Comparison of ENCODE assay signal across 10 mouse cellular contexts in the genomic region with DNA sequence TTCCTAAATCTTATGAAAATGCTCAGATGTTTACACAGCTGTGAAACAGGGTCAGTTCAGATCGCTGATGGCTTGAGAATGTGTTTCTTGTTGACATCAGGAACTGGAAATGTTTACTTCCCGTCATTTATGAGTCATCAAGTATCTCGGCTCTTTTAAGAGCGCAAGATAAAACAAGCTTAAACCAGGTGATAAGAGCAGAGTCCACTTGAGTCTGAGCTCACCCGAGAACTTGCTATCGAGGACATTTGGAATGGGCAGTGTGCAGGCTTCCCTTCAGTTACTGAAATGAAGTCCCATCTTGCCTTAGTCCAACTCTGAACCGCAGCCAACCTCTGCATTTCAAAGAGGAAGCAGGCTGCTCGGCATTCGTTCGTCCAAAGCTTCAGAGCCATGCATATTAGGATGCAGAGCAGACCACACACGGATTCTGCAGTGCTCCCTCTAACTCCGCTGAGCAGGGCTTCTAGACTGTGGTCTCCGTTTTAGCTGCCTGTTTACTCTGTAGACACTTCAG. TPM values are rescaled to one million over a fixed set of nuclear protein-coding genes. Genes with fewer than 3 reads are reported as not detected.
DNase-seq lines count a peak whose midpoint lies in the region; ATAC-seq and TF ChIP-seq lines count a peak whose summit lies in the region.
"Had no signal": no experiment of that assay in that cellular context is flagged by ENCODE, and none has a peak within 500 bp of the region (broad histone marks: within the 10 kb centered on the region; RNA-seq: fewer than 3 reads in every experiment).

No protein-coding gene starts in this region.

- no peaks in the 10 kb centered on the region for H3K27me3 ChIP-seq in kidney, embryonic 14.5 days (ENCODE audit: control insufficient read depth, insufficient read depth, low read length)

- no peaks in the 10 kb centered on the region for H3K4me1 ChIP-seq in kidney, embryonic 14.5 days (ENCODE audit: control insufficient read depth, insufficient read depth, low read length)

- no peak overlapping the region for H3K9ac ChIP-seq in kidney, embryonic 14.5 days (ENCODE audit: low read depth, low read length)

- no peak overlapping the region for H3K27ac ChIP-seq in kidney, embryonic 14.5 days (ENCODE audit: low read depth, low read length)
- H3K27ac ChIP-seq in macrophage = no peak overlapping the region

- peak; percentile 33; the same call in 1 of the 2 replicates for ATAC-seq in kidney, embryonic 14.5 days (ENCODE audit: low FRiP score, low TSS enrichment)
- ATAC-seq: forebrain, embryonic 16.5 days had no signal

- DNase-seq in kidney, adult 18-20 months = no peak
- peak; percentile 40 for DNase-seq in brain, embryonic 14.5 days (ENCODE audit: low read depth)
- peak; percentile 18 for DNase-seq in induced T-regulatory cell, adult 2 months (ENCODE audit: low read depth)
- DNase-seq in cerebellum, adult 8-10 months = no peak
- no peak for DNase-seq in cerebellum, postnatal 36 days
- DNase-seq in thymus, postnatal 10 days (ENCODE audit: low spot score in 2 of 2) = no peak
- DNase-seq: right cerebral cortex, postnatal 25 days had no signal

- no peak overlapping the region for H3K4me3 ChIP-seq in kidney, embryonic 14.5 days (ENCODE audit: low read length)
- peak overlapping the region; percentile 14; the same call in 1 of the 2 replicates for H3K4me3 ChIP-seq in macrophage (ENCODE audit: inconsistent target)

- H3K9me3 ChIP-seq in kidney, embryonic 14.5 days (ENCODE audit: control insufficient read depth, low read length) = no peaks in the 10 kb centered on the region

- H3K36me3 ChIP-seq in kidney, embryonic 14.5 days (ENCODE audit: control insufficient read depth, insufficient read depth, low read length) = no peaks in the 10 kb centered on the region
- H3K36me3 ChIP-seq in macrophage (ENCODE audit: inconsistent target) = no peaks in the 10 kb centered on the region

- H3K4me2 ChIP-seq in kidney, embryonic 14.5 days (replicated peaks; ENCODE audit: low read depth, low read length) = no peak overlapping the region

- 50% methylated on average over 13 of the region's 13 CpGs for WGBS in kidney, embryonic 14.5 days
- WGBS in macrophage (ENCODE audit: missing documents) = 6% methylated on average over 13 of the region's 13 CpGs

- no peak for TF ChIP-seq CTCF in brain, embryonic 14.5 days (IDR thresholded peaks at IDR 0.05; ENCODE audit: borderline replicate concordance, extremely low read depth, insufficient read depth, insufficient read length)

- no peak for TF ChIP-seq POLR2A in brain, embryonic 14.5 days (IDR thresholded peaks at IDR 0.05; ENCODE audit: borderline replicate concordance, extremely low read depth, insufficient read depth, insufficient read length, poor library complexity, severe bottlenecking)

- H3K79me2 ChIP-seq in macrophage (ENCODE audit: inconsistent target) = no peaks in the 10 kb centered on the region

RNA-seq across cellular contexts. Expression of gene Rassf6, which starts 37.0 kb away (rescaled TPM):
- 6.0 and 8.3 TPM in 2 replicates for polyA plus RNA-seq in kidney, embryonic 14.5 days (2014; fragmentation: Nextera tagmentation; extraction: Ambion mirVana)
- 0.79 and 1.1 TPM in 2 replicates for polyA plus RNA-seq in brain, embryonic 14.5 days (2012; rRNA removed)
- not detected for total RNA-seq in macrophage (2018; cell fraction: chromatin; rRNA removed)
- under 1 TPM in 1 of 26 experiments, not detected in 25; 0.05 TPM for total RNA-seq in macrophage (2018; cell fraction: cytosol; rRNA removed)
- total RNA-seq in macrophage (2018; cell fraction: nucleus; rRNA removed) = not detected
- polyA plus RNA-seq in macrophage (2018) = not detected in 3 replicates

RNA-seq across cellular contexts. Expression of gene 5830473C10Rik, which starts 42.6 kb away (rescaled TPM):
- 0.09 TPM in 1 of 2 replicates, not detected in the other for polyA plus RNA-seq in kidney, embryonic 14.5 days (2014; fragmentation: Nextera tagmentation; extraction: Ambion mirVana)
- 0.03 and 0.04 TPM in 2 replicates for polyA plus RNA-seq in brain, embryonic 14.5 days (2012; rRNA removed)
- total RNA-seq in macrophage (2018; cell fraction: chromatin; rRNA removed) = not detected
- not detected for total RNA-seq in macrophage (2018; cell fraction: cytosol; rRNA removed)
- total RNA-seq in macrophage (2018; cell fraction: nucleus; rRNA removed) = not detected
- polyA plus RNA-seq in macrophage (2018) = not detected in 3 replicates
- polyA plus RNA-seq: forebrain, embryonic 16.5 days had no signal

Comparison
In these comparisons a context has a peak if more than half of its experiments do, and no peak if none do; other contexts are left out.
1. DNase-seq: peak in brain, embryonic 14.5 days (single experiment) and induced T-regulatory cell, adult 2 months (single experiment); none in kidney, adult 18-20 months (single experiment), cerebellum, adult 8-10 months (single experiment), cerebellum, postnatal 36 days (0 of 2) and thymus, postnatal 10 days (0 of 2).